Mouse (Mus musculus) right cerebral cortex, postnatal 14 days (tissue): ENCODE data around the gene Zc3h6.
A peak's percentile ranks its signal among the peaks of the same experiment; 100 is the strongest.

Experiments
- DNase-seq: peaks from one replicate; pipeline ENCODE4 v3.0.0; 2022

Zc3h6 gene

GRCm38 (mm10) chr2:129038426-129038936, 71.3 kb downstream of the Zc3h6 start:
- peak; percentile 9 for DNase-seq

GRCm38 (mm10) chr2:129038937-129039631, 71.9 kb downstream of the Zc3h6 start:
- peak; percentile 18 for DNase-seq

- DNase-seq = no peak
Observed at GRCm38 (mm10) chr2:129040567-129040966, 73.4 kb downstream of the Zc3h6 start.

GRCm38 (mm10) chr2:129046172-129046845, 79.1 kb downstream of the Zc3h6 start:
- DNase-seq = no peak

- DNase-seq = no peak
Observed at GRCm38 (mm10) chr2:129046846-129047196, 79.6 kb downstream of the Zc3h6 start.

- DNase-seq = no peak
Observed at GRCm38 (mm10) chr2:129047811-129048210, 80.6 kb downstream of the Zc3h6 start, which contains the start of gene Vinac1. Gene Vinac1 (minus strand): TSS chr2:129048172.

GRCm38 (mm10) chr2:129052451-129052983, 85.3 kb downstream of the Zc3h6 start:
- DNase-seq = no peak

- no peak for DNase-seq
Observed at GRCm38 (mm10) chr2:129055741-129056140, 88.5 kb downstream of the Zc3h6 start.

- DNase-seq = no peak
Observed at GRCm38 (mm10) chr2:129056597-129056996, 89.4 kb downstream of the Zc3h6 start.

GRCm38 (mm10) chr2:129057256-129057655, 90.1 kb downstream of the Zc3h6 start:
- DNase-seq = no peak

- no peak for DNase-seq
Observed at GRCm38 (mm10) chr2:129057920-129058361, 90.7 kb downstream of the Zc3h6 start.

GRCm38 (mm10) chr2:129061456-129062059, 94.4 kb downstream of the Zc3h6 start:
- DNase-seq = no peak

- peak; percentile 68 for DNase-seq
Observed at GRCm38 (mm10) chr2:129065437-129066282, 98.5 kb downstream of the Zc3h6 start, which contains the start of gene Ttl. Gene Ttl (plus strand): TSS chr2:129065942.

GRCm38 (mm10) chr2:129066326-129066725, 99.1 kb downstream of the Zc3h6 start:
- DNase-seq = peak; percentile 58
